Mouse (Mus musculus) ES-CJ7 (cell line): Measurements from ENCODE around the gene Dhrs1.

Experiments used
- DNase-seq: peaks from one replicate; pipeline ENCODE4 v3.0.0; 2011; ENCODE audit warnings: low read depth, low spot score

The Dhrs1 gene

GRCm38 (mm10) chr14:55745180-55745860 is at the start of gene Dhrs1, which contains the start of gene Nop9:
Gene Dhrs1, minus strand, starts transcription at chr14:55745690.
Gene Nop9, plus strand, starts transcription at chr14:55745693.
- DNase-seq = peak; percentile 90

GRCm38 (mm10) chr14:55793946-55794345 is 48.5 kb upstream of the Dhrs1 start:
- DNase-seq = no peak

GRCm38 (mm10) chr14:55793461-55793860 is 48.0 kb upstream of the Dhrs1 start:
- DNase-seq = no peak

DNA sequence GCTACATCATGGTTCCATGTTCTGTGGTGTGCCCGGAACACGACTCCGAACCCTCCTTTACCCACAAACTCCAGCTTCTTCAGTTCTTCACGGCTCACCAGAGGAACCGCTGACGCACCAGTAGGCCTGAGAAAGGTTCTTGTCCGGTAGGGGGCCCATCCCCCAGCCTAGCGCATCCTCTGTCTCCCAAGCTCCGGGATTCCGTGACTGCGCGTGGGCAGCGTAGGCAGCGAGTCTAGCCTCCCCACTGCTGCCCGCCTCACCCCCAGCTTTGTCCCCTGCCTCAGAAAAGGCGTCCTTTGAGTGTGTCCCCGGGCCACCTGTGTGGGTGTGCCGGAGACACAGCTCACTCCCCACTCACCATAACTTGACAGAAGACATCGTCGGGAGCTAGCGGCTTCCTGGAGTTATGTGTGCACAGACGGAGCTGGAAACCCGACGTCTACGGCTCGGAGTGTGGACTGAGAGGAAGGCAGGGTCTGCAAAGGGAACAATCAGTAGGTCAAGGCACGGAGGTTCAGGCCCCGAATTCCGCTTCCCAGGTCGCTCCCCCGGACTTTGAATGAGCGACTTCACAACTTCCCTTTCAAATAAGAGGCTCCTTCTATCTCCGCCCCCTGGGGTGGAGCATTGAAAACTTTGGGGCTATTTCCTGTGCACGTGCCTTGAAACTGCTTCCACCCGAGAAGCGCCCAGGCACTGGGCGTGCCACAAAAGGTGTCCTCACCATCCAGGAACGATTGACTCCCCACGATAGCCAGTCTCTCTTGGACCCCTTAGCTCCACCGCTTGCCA is 43.0 kb upstream of the Dhrs1 start, which contains the start of gene Ripk3:
Ripk3 (minus strand) TSS at position 610 of the 795 bp plus-strand sequence.
- peak; percentile 78 for DNase-seq

DNA sequence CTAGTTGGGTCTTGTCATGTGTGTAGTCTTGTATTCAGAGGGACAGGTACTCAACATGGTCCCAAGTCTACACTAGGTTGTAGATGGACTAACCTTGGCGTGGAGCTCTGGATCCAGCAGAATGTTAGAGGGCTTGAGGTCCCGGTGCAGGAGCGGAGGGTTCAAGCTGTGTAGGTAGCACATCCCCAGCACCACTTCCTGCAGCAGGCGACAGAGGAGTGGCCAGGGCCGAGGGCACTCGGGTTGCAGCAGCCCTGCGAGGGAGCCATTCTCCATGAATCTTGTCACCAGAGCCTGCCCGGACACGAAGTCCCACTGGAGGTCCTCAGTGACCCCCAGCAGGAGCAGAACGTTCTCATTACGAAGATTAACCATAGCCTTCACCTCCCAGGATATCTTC is 42.2 kb upstream of the Dhrs1 start:
- DNase-seq = no peak

GRCm38 (mm10) chr14:55785195-55785594 is 39.7 kb upstream of the Dhrs1 start:
- DNase-seq = peak; percentile 64

- no peak for DNase-seq
Observed at GRCm38 (mm10) chr14:55783958-55784235, 38.4 kb upstream of the Dhrs1 start, which contains the start of gene Adcy4. Gene Adcy4, minus strand, starts transcription at chr14:55784095.

GRCm38 (mm10) chr14:55783171-55783957 is 37.9 kb upstream of the Dhrs1 start:
- DNase-seq = no peak

DNA sequence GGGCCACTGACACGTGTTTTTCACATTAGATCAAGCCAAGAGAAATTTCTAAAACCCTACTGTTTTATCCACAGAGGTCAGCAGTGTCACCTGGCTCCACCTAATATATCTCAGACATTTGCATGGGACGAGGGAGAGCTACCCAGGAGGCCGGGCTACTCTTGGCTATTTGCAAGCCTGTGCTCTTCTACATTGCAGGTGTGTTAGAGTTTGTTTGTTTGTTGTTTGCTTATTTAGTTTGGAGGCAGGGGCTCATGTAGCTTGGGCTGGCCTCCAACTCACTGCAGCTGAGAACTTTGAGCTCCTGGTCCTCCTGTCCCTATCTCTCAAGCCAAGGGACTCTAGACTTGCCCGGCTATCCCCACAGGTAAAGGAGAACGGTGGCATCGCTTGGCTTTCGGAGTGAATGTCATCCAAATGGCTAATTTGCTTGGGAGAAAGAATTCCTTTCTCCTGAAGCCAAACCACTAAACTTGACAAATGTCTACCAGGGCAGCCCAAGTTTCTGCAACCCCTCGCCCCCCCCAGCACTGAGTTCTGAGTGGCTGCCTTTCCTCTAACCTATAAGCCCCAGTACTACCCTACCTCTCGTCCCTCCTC is 37.0 kb upstream of the Dhrs1 start:
- no peak for DNase-seq

- DNase-seq = peak; percentile 88
Observed at GRCm38 (mm10) chr14:55781310-55781709, 35.8 kb upstream of the Dhrs1 start.

GRCm38 (mm10) chr14:55780736-55781135 is 35.2 kb upstream of the Dhrs1 start:
- DNase-seq = no peak

- DNase-seq = no peak
Observed at GRCm38 (mm10) chr14:55779656-55780055, 34.2 kb upstream of the Dhrs1 start.

DNA sequence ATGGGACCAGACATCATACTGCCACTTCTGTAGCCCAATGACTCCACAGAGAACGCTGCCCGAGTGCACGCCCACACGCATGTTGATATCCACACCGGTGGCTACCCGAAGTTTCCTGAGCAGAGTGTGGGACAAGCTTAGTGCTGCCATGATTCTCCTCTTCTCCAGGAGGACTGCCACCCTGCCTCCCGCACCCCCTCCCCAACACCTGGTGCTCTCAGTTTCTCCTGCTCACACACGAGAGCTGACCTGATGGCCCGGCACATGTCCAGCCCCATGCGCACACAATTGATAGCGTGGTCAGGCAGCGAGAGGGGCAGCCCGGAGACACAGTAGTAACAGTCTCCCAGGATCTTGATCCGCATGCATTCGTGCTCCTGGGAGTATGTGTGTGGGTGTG is 33.2 kb upstream of the Dhrs1 start:
- DNase-seq = no peak

DNA sequence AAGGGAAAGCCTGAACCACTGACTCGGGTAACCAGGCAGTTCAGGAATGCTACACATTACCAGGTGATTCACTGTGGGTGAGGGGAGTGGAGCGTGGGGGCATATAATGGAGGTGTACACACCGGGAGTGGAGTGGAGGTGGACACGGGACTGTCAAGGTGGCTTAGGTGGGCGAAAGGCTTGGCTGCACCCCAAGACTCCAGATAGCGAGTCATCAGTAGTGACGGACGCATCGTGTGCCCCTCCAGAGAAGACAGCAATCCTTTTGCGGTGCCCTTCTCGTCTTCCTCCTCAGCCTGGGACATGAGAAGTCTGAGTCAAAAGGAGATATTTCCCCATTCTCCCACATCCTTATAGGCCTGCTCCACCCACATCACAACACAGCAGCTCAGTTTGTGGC is 32.3 kb upstream of the Dhrs1 start:
- no peak for DNase-seq

- no peak for DNase-seq
Observed at GRCm38 (mm10) chr14:55777176-55777575, 31.7 kb upstream of the Dhrs1 start.

DNA sequence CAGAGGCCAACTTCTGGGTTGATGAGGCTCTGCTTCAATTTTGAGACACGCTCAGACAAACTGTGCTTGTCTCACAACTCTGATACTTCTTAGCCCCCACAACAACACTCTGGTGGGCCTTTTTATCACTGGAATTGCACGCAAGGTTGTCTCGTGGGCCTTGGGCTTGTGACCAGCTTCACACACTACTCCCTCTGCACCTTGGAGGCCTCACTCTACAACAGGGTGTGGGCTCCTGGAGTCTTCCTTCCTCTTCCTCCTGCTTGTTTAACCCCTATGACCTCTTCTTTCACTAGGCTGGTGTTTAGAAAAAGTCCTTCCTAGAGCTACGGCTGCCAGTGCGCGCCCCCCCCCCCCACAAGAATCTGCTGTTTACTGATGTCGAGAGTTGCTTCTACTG is 31.2 kb upstream of the Dhrs1 start:
- DNase-seq = no peak

- no peak for DNase-seq
Observed at GRCm38 (mm10) chr14:55769087-55769703, 23.7 kb upstream of the Dhrs1 start.

DNA sequence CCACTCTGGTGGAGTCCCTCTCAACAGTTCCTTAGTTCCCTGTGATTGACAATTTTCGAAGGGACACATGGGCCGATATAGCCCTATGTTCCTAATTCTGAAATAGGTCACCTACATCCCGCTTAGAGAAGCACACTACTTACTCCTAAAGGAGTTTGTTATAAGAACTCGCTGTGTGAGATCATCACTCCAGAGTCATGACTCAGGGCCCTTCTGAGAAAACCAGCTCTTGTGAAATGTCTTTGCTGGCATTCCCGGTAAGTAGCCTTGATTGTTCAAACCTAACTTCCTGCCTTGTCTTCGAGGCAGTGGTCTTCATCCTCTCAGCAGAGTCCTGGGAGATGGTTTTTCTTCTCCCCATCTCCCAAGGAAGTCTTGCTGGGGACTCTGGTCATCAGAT is 23.1 kb upstream of the Dhrs1 start:
- DNase-seq = no peak

DNA sequence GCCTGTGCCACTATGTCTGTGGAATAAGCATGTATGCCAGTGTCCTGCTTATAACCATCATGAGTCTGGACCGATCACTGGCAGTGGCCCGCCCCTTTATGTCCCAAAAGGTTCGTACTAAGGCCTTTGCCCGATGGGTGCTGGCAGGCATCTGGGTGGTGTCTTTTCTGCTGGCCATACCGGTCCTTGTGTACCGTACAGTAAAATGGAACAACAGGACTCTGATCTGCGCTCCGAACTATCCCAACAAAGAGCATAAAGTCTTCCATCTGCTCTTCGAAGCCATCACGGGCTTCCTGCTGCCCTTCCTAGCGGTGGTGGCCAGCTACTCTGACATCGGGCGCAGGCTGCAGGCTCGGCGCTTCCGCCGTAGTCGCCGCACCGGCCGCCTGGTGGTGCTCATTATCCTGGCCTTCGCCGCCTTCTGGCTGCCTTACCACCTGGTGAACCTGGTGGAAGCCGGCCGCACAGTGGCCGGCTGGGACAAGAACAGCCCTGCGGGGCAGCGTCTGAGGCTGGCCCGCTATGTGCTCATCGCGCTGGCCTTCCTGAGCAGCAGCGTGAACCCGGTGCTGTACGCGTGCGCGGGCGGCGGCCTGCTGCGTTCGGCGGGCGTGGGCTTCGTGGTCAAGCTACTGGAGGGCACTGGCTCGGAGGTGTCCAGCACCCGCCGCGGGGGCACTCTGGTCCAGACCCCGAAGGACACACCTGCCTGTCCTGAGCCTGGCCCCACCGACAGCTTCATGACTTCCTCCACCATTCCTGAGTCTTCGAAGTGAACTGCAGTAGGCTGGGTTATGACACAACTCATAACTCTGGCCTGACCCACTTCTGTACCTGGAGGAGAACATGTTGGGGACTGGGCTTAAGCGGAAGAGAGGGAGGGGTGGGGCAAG is 22.3 kb upstream of the Dhrs1 start:
- DNase-seq = no peak

DNA sequence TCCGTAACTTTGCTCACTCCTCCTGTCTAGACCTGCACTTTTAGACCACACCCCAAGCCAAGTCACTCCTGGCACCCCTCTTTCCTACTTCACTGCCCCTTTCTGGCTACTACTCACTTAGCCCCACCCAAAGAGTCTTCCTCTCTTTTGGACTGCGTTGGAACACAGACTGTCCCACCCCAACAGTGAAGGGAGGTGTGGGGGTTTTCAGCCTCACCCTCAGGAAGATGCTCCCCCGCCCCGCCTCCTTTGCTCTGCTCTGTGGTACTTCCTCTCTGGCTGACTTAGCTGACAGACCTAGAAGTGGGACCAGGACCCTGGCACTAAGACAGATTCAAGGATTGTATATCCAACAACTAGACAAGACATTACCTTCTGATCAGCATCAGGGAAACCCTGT is 20.2 kb upstream of the Dhrs1 start, which contains the start of gene Ltb4r1:
Ltb4r1 (plus strand) TSS at position 267 of the 400 bp plus-strand sequence.
- DNase-seq = no peak
